Mouse (Mus musculus) ES-E14 (cell line): ENCODE measurements at regions not wholly inside any gene's neighbourhood (a gene's known extent, or its start where the extent isn't known, plus 50 kb on each side); places are given as distances from the start of the nearest gene placed in this dataset.

ENCODE experiments used
- ZC3H11A ChIP-seq: IDR thresholded peaks from 2 replicates; pipeline ENCODE4 v1.6.1; 2012; ENCODE audit warnings: low read depth, mild to moderate bottlenecking, inconsistent platforms, low read length, borderline replicate concordance
- ZNF384 ChIP-seq: IDR thresholded peaks from 2 replicates; pipeline ENCODE4 v1.6.1; 2012; ENCODE audit warnings: low read depth, low read length, inconsistent platforms

DNA sequence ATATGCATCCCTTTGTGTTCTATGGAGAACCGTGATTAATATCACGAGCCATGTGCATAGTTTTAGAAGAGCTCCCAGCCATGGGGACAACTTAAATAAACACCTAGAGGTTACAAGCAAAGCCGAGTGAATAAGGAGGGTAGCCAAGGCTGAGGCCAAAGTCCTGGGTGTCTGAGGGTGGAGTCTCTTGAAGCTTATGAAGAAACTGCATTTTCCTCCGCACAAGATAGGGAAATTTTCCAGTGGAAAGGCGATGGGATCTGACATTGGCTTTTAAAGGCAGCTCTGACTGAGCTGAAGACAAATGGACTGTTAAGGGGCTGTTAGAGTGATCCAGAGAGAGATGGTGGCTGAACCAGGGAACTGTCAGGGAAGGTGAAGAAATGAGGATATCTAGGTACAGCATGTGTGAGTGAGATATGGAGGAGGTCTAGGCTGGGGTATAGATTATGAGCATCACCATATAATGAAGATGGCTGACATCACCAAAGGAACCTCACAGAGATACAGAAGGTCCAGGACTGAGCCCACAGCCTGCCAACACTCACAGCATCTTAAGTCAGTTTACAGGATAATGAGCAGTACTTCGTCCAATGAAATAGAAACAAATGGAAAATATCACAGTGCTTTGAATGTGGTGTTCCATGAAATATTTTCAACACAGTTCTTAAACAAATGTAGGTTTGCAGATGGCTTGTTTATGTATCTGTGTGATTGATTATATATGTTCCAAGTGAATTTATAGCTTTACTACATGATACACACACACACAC, 153.7 kb upstream of the Tenm4 start:
- TF ChIP-seq ZC3H11A (no peak), ZNF384 (no peak)
